9 mouse cellular contexts compared by ENCODE assay signal in the genomic region with DNA sequence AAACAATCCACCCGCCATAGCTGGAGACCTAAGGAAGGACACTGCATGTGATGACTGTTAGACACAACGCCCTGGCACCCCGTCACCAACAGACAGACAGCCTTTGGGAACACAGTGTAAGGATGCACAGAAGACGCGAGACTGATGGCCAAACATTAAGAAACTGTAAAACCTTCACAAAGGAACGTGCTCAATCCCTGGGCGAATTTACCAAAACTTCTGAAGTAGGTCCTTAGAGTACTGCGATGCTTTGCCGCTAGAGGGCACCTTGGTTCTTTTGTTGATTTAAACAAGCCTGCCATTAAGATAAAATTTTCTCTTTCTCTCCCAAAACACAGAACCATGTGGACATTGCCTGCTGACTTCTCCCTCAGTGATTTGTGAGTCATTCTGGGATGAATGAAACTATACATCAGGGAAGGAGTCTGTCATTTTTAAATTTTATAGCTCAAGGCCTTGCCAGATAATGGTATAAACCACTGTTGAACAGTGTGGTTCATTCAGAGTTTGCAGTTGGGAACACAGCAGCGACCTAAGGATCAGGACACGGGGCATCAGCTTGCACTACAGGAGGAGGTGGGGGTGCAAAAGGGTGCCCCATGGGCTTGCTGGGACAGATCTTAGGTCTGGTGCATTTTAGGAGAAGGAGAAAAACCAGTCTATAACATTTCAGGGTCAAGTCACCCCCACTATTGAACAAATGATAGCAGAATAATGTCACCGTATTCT. TPM values are rescaled to one million over a fixed set of nuclear protein-coding genes. Genes with fewer than 3 reads are reported as not detected.
DNase-seq lines count a peak whose midpoint lies in the region; ATAC-seq and TF ChIP-seq lines count a peak whose summit lies in the region.
"Had no signal": no experiment of that assay in that cellular context is flagged by ENCODE, and none has a peak within 500 bp of the region (broad histone marks: within the 10 kb centered on the region; RNA-seq: fewer than 3 reads in every experiment).

No protein-coding gene starts in this region.

- peak; percentile 63 for DNase-seq in hindbrain, embryonic 10.5 days (ENCODE audit: low spot score)
- peak; percentile 94 for DNase-seq in brain, adult 2 months (ENCODE audit: low read depth, low spot score)
- DNase-seq in forebrain, embryonic 10.5 days (ENCODE audit: extremely low spot score, low spot score), result peak; percentile 53
- DNase-seq in hindbrain, embryonic 11.5 days (ENCODE audit: low spot score), result peak; percentile 83
- peak; percentile 56 to 76 for DNase-seq in left cerebral cortex, adult 2 months (ENCODE audit: extremely low spot score in 1 of 2, low spot score in 2 of 2)

- 0 out of 2 replicates have a peak, but pooled peaks cover 3% of the 10 kb centered on the region for H3K4me1 ChIP-seq in hindbrain, embryonic 10.5 days (replicated peaks)
- H3K4me1 ChIP-seq in hindbrain, embryonic 12.5 days, result no peaks in the 10 kb centered on the region
- H3K4me1 ChIP-seq in forebrain, embryonic 10.5 days, result no peaks in the 10 kb centered on the region
- no peaks in the 10 kb centered on the region for H3K4me1 ChIP-seq in hindbrain, embryonic 11.5 days (replicated peaks; ENCODE audit: control insufficient read depth, insufficient read depth, low read length)
- no peaks in the 10 kb centered on the region for H3K4me1 ChIP-seq in midbrain, embryonic 13.5 days (replicated peaks)
- H3K4me1 ChIP-seq in small intestine, adult 2 months (ENCODE audit: control insufficient read depth, insufficient read depth, insufficient read length, low read length), result peaks cover 2% of the 10 kb centered on the region; the same call in 1 of the 2 replicates

- peaks cover 14% of the 10 kb centered on the region for H3K36me3 ChIP-seq in hindbrain, embryonic 10.5 days
- peaks cover 13% of the 10 kb centered on the region for H3K36me3 ChIP-seq in hindbrain, embryonic 12.5 days
- peaks cover 14% of the 10 kb centered on the region for H3K36me3 ChIP-seq in forebrain, embryonic 10.5 days (replicated peaks)
- 0 out of 2 replicates have a peak, but pooled peaks cover 4% of the 10 kb centered on the region for H3K36me3 ChIP-seq in hindbrain, embryonic 11.5 days (ENCODE audit: control insufficient read depth, insufficient read depth, low read length)
- H3K36me3 ChIP-seq in midbrain, embryonic 13.5 days, result peaks cover 10% of the 10 kb centered on the region
- H3K36me3 ChIP-seq in small intestine, adult 2 months (ENCODE audit: control insufficient read depth, insufficient read depth, low read length), result peaks cover 23% of the 10 kb centered on the region

- H3K9me3 ChIP-seq in hindbrain, embryonic 10.5 days, result no peaks in the 10 kb centered on the region
- no peaks in the 10 kb centered on the region for H3K9me3 ChIP-seq in hindbrain, embryonic 12.5 days (replicated peaks)
- H3K9me3 ChIP-seq in forebrain, embryonic 10.5 days, result no peaks in the 10 kb centered on the region
- no peaks in the 10 kb centered on the region for H3K9me3 ChIP-seq in hindbrain, embryonic 11.5 days (ENCODE audit: control insufficient read depth, low read length)
- H3K9me3 ChIP-seq in midbrain, embryonic 13.5 days, result no peaks in the 10 kb centered on the region

- TF ChIP-seq CTCF in left cerebral cortex, adult 2 months (IDR thresholded peaks at IDR 0.05), result peak; percentile 80
- TF ChIP-seq CTCF in small intestine, adult 2 months (IDR thresholded peaks at IDR 0.05; ENCODE audit: extremely low read depth, insufficient read length, insufficient replicate concordance, low read depth, low read length), result peak; percentile 20; the same call in 1 of the 2 replicates

- H3K27ac ChIP-seq in hindbrain, embryonic 10.5 days, result no peak overlapping the region
- H3K27ac ChIP-seq in hindbrain, embryonic 12.5 days, result no peak overlapping the region
- H3K27ac ChIP-seq in forebrain, embryonic 10.5 days, result no peak overlapping the region
- no peak overlapping the region for H3K27ac ChIP-seq in hindbrain, embryonic 11.5 days (ENCODE audit: low read depth, low read length)
- H3K27ac ChIP-seq in left cerebral cortex, adult 2 months, result no peak overlapping the region
- no peak overlapping the region for H3K27ac ChIP-seq in midbrain, embryonic 13.5 days
- no peak overlapping the region for H3K27ac ChIP-seq in small intestine, adult 2 months (ENCODE audit: insufficient read depth, low read depth, low read length)

- intact Hi-C loops in left cerebral cortex, adult 2 months (cut with DNase I), result loop anchor here (2.0 kb wide), 2 partner anchors 251 to 261 kb away; no protein-coding TSS in a partner anchor

- ATAC-seq in hindbrain, embryonic 12.5 days (ENCODE audit: low FRiP score), result no peak
- peak; percentile 60; the same call in 1 of the 2 replicates for ATAC-seq in hindbrain, embryonic 11.5 days (ENCODE audit: low FRiP score)
- ATAC-seq in midbrain, embryonic 13.5 days, result peak; percentile 66

- no peak overlapping the region for H3K9ac ChIP-seq in hindbrain, embryonic 12.5 days
- no peak overlapping the region for H3K9ac ChIP-seq in hindbrain, embryonic 11.5 days (ENCODE audit: low read depth, low read length)
- no peak overlapping the region for H3K9ac ChIP-seq in midbrain, embryonic 13.5 days (replicated peaks)

- TF ChIP-seq POLR2A in small intestine, adult 2 months (IDR thresholded peaks at IDR 0.05; ENCODE audit: low read depth, low read length), result no peak

- no peaks in the 10 kb centered on the region for H3K27me3 ChIP-seq in hindbrain, embryonic 10.5 days (ENCODE audit: insufficient read depth, poor library complexity, severe bottlenecking)
- no peaks in the 10 kb centered on the region for H3K27me3 ChIP-seq in hindbrain, embryonic 12.5 days
- no peaks in the 10 kb centered on the region for H3K27me3 ChIP-seq in forebrain, embryonic 10.5 days (ENCODE audit: poor library complexity, severe bottlenecking)
- no peaks in the 10 kb centered on the region for H3K27me3 ChIP-seq in hindbrain, embryonic 11.5 days (ENCODE audit: control insufficient read depth, insufficient read depth, low read length)
- no peaks in the 10 kb centered on the region for H3K27me3 ChIP-seq in midbrain, embryonic 13.5 days
- no peaks in the 10 kb centered on the region for H3K27me3 ChIP-seq in small intestine, adult 2 months (ENCODE audit: control insufficient read depth, insufficient read depth, low read length)
- H3K27me3 ChIP-seq: megakaryocyte, embryonic 14.5 days had no signal

- H3K4me3 ChIP-seq in hindbrain, embryonic 10.5 days, result no peak overlapping the region
- H3K4me3 ChIP-seq in hindbrain, embryonic 12.5 days, result no peak overlapping the region
- H3K4me3 ChIP-seq in forebrain, embryonic 10.5 days, result no peak overlapping the region
- H3K4me3 ChIP-seq in hindbrain, embryonic 11.5 days (ENCODE audit: low read depth, low read length), result no peak overlapping the region
- no peak overlapping the region for H3K4me3 ChIP-seq in left cerebral cortex, adult 2 months
- H3K4me3 ChIP-seq in midbrain, embryonic 13.5 days (replicated peaks), result no peak overlapping the region
- no peak overlapping the region for H3K4me3 ChIP-seq in small intestine, adult 2 months (ENCODE audit: low read depth, low read length)
- H3K4me3 ChIP-seq: megakaryocyte, embryonic 14.5 days had no signal

- no peak overlapping the region for H3K4me2 ChIP-seq in hindbrain, embryonic 12.5 days (replicated peaks)
- no peak overlapping the region for H3K4me2 ChIP-seq in hindbrain, embryonic 11.5 days (replicated peaks; ENCODE audit: low read depth, low read length)
- H3K4me2 ChIP-seq in midbrain, embryonic 13.5 days (replicated peaks), result no peak overlapping the region

- WGBS in hindbrain, embryonic 10.5 days, result 48% methylated on average over 12 of the region's 12 CpGs
- WGBS in hindbrain, embryonic 12.5 days, result 49% methylated on average over 12 of the region's 12 CpGs
- WGBS in forebrain, embryonic 10.5 days, result 48% methylated on average over 12 of the region's 12 CpGs
- 50% methylated on average over 12 of the region's 12 CpGs for WGBS in hindbrain, embryonic 11.5 days
- 47% methylated on average over 12 of the region's 12 CpGs for WGBS in midbrain, embryonic 13.5 days
- WGBS in small intestine, adult 2 months, result 55% methylated on average over 12 of the region's 12 CpGs

RNA-seq across cellular contexts. Expression of a gene that starts 28.6 kb away (rescaled TPM):
- polyA plus RNA-seq in hindbrain, embryonic 10.5 days (2016; fragmentation: Nextera tagmentation; extraction: Ambion mirVana), result 389 and 567 TPM in 2 replicates
- polyA plus RNA-seq in hindbrain, embryonic 12.5 days (2016; fragmentation: Nextera tagmentation; extraction: Ambion mirVana), result 331 and 384 TPM in 2 replicates
- 671 and 721 TPM in 2 replicates for polyA plus RNA-seq in forebrain, embryonic 10.5 days (2016; fragmentation: Nextera tagmentation; extraction: Ambion mirVana)
- 457 and 512 TPM in 2 replicates for polyA plus RNA-seq in hindbrain, embryonic 11.5 days (2014; fragmentation: Nextera tagmentation; extraction: Ambion mirVana)
- total RNA-seq in left cerebral cortex, adult 2 months (2021), result 1 to 10 TPM; 3.9 to 6.4 TPM
- polyA plus RNA-seq in midbrain, embryonic 13.5 days (2015; fragmentation: Nextera tagmentation; extraction: Ambion mirVana), result 210 and 259 TPM in 2 replicates
- 3.7 and 7.9 TPM in 2 replicates for polyA plus RNA-seq in small intestine, adult 2 months (2012; rRNA removed)

RNA-seq across cellular contexts. Expression of a gene that starts 52.6 kb away (rescaled TPM):
- 81.9 and 97.8 TPM in 2 replicates for polyA plus RNA-seq in hindbrain, embryonic 10.5 days (2016; fragmentation: Nextera tagmentation; extraction: Ambion mirVana)
- 89.9 and 90.4 TPM in 2 replicates for polyA plus RNA-seq in hindbrain, embryonic 12.5 days (2016; fragmentation: Nextera tagmentation; extraction: Ambion mirVana)
- 83.3 and 91.6 TPM in 2 replicates for polyA plus RNA-seq in forebrain, embryonic 10.5 days (2016; fragmentation: Nextera tagmentation; extraction: Ambion mirVana)
- polyA plus RNA-seq in hindbrain, embryonic 11.5 days (2014; fragmentation: Nextera tagmentation; extraction: Ambion mirVana), result 109 and 115 TPM in 2 replicates
- 10 to 100 TPM in 1 of 2 experiments, 1 to 10 TPM in 1; 9.8 to 13.9 TPM for total RNA-seq in left cerebral cortex, adult 2 months (2021)
- polyA plus RNA-seq in midbrain, embryonic 13.5 days (2015; fragmentation: Nextera tagmentation; extraction: Ambion mirVana), result 61.5 and 76.2 TPM in 2 replicates
- 12.2 and 17.9 TPM in 2 replicates for polyA plus RNA-seq in small intestine, adult 2 months (2012; rRNA removed)

Comparison
In these comparisons a context has a peak if more than half of its experiments do, and no peak if none do; other contexts are left out.
1. RNA of a gene that starts 28.6 kb away (polyA plus RNA-seq): 671 to 721 TPM in forebrain, embryonic 10.5 days, 457 to 512 TPM in hindbrain, embryonic 11.5 days, 389 to 567 TPM in hindbrain, embryonic 10.5 days, 331 to 384 TPM in hindbrain, embryonic 12.5 days and 210 to 259 TPM in midbrain, embryonic 13.5 days; 3.7 to 7.9 TPM in small intestine, adult 2 months; every median in the first group is over 10 times any median in the second.
2. Peak in every context shown above with its lines, with median percentiles within 50 percentile points of each other: DNase-seq.